Mouse (Mus musculus) heart, embryonic 13.5 days (tissue): ENCODE measurements around the gene Adgrl4. TPM values are rescaled to one million over a fixed set of nuclear protein-coding genes. Genes with fewer than 3 reads are reported as not detected.

ENCODE experiments used
- ATAC-seq: fragments of 200-750 bp; cut with Nextera tagmentation; 2 replicates; pipeline ENCODE4 v1.8.0; 2017; ENCODE audit warnings: moderate TSS enrichment; ENCODE audit not compliant: insufficient number of reproducible peaks, low FRiP score, low TSS enrichment; ENCODE audit errors: extremely low read depth
- H3K27ac ChIP-seq: fragments of 300-500 bp; sonication (generic); replicated peaks from 2 replicates; pipeline ENCODE4 v1.5.1; 2015; ENCODE audit warnings: moderate library complexity, mild to moderate bottlenecking, inconsistent platforms
- H3K27me3 ChIP-seq: fragments of 300-500 bp; sonication (generic); replicated peaks from 2 replicates; pipeline ENCODE4 v1.6.1; 2015; ENCODE audit warnings: mild to moderate bottlenecking, inconsistent platforms
- H3K36me3 ChIP-seq: fragments of 300-500 bp; sonication (generic); 2 replicates; pipeline ENCODE4 v1.6.1; 2015; ENCODE audit warnings: mild to moderate bottlenecking, inconsistent platforms
- H3K4me1 ChIP-seq: fragments of 300-500 bp; sonication (generic); 2 replicates; pipeline ENCODE4 v1.6.1; 2015; ENCODE audit warnings: inconsistent platforms
- H3K4me2 ChIP-seq: fragments of 300-500 bp; sonication (generic); 2 replicates; pipeline ENCODE4 v1.6.1; 2015; ENCODE audit warnings: inconsistent platforms, mild to moderate bottlenecking, moderate library complexity
- H3K4me3 ChIP-seq: fragments of 300-500 bp; sonication (generic); 2 replicates; pipeline ENCODE4 v1.5.1; 2015; ENCODE audit warnings: moderate library complexity, mild to moderate bottlenecking, inconsistent platforms
- H3K9ac ChIP-seq: fragments of 300-500 bp; sonication (generic); 2 replicates; pipeline ENCODE4 v1.6.1; 2015; ENCODE audit warnings: inconsistent platforms, mild to moderate bottlenecking, moderate library complexity
- H3K9me3 ChIP-seq: fragments of 300-500 bp; sonication (generic); 2 replicates; pipeline ENCODE4 v1.6.1; 2016; ENCODE audit warnings: inconsistent platforms
- WGBS: fragments of 180-500 bp; shearing (Covaris S2); methylation state at CpG from one replicate; pipeline ENCODE4 v1.1.7; 2015; ENCODE audit warnings: mixed read lengths; 5-methylcytosine and 5-hydroxymethylcytosine counted together
- polyA plus RNA-seq: library from polyadenylated mRNA; unstranded; fragments of >200 nt; fragmentation: Nextera tagmentation; extraction: Ambion mirVana; gene quantifications from 2 replicates; pipeline ENCODE4 v1.2.1, GENCODE M21; 2015

The Adgrl4 gene
- polyA plus RNA-seq, 1 experiment from 2014 or later, result 13.1 TPM

GRCm38 (mm10) chr3:151511184-151511583 is 73.5 kb downstream of the Adgrl4 start:
- no peaks in the 10 kb centered on the region for H3K36me3 ChIP-seq
- no peaks in the 10 kb centered on the region for H3K9me3 ChIP-seq
- no peak overlapping the region for H3K27ac ChIP-seq
- H3K27me3 ChIP-seq, result no peaks in the 10 kb centered on the region
- no peak for ATAC-seq
- no peak overlapping the region for H3K9ac ChIP-seq
- no peaks in the 10 kb centered on the region for H3K4me1 ChIP-seq
- WGBS, result 80% methylated on average over 5 of the region's 5 CpGs
- H3K4me2 ChIP-seq, result no peak overlapping the region
- no peak overlapping the region for H3K4me3 ChIP-seq

DNA sequence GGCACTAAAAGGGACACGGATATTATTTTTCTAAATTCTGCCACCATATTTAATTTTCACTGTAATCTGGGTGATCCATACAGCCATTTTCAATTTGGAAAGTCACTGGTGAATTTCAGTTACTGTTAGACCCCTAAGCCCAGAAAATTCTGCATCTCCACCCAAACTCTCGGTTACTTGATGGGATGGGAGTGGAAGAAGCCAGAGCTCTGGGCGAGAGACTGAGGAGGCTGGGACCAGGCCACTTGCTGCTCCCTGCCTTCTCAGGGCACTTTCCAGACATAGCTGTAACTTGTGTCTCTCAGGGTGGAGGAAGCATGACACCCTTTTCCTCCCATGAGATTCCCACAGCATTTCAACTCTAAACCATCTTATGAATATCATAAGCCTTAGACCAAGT is 109.5 kb downstream of the Adgrl4 start:
- no peaks in the 10 kb centered on the region for H3K36me3 ChIP-seq
- H3K4me3 ChIP-seq, result no peak overlapping the region
- no peak overlapping the region for H3K4me2 ChIP-seq
- H3K27me3 ChIP-seq, result no peaks in the 10 kb centered on the region
- no peak for ATAC-seq
- 75% methylated on average over 3 of the region's 3 CpGs for WGBS
- H3K9me3 ChIP-seq, result no peaks in the 10 kb centered on the region
- H3K27ac ChIP-seq, result no peak overlapping the region
- H3K9ac ChIP-seq, result no peak overlapping the region
- no peaks in the 10 kb centered on the region for H3K4me1 ChIP-seq

DNA sequence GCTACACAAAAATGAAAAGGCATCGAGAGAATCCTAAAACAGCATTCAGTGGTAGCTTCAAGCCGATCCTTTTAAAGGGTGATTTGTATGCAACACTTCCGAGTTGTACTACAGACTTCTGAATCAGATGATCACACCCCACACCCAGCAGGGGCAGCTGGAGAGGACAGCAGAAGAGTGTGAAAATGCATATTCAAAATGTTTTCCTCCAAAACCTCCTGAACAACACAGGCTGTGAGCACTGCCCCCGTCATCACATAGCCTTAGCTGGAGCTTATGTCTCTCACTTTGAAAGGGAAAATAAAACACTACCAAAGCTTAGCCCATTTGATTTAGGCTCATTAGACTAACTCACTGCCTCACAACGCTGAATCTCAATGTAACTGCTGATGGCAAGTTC is 113.3 kb downstream of the Adgrl4 start:
- 50% methylated on average over 5 of the region's 5 CpGs for WGBS
- Histone ChIP-seq H3K9ac (no peak overlapping the region), H3K4me1 (no peaks in the 10 kb centered on the region), H3K27ac (no peak overlapping the region), H3K36me3 (no peaks in the 10 kb centered on the region), H3K4me2 (no peak overlapping the region), H3K4me3 (no peak overlapping the region), H3K9me3 (no peaks in the 10 kb centered on the region), H3K27me3 (no peaks in the 10 kb centered on the region)
- ATAC-seq, result no peak

- no peaks in the 10 kb centered on the region for H3K4me1 ChIP-seq
- no peak overlapping the region for H3K4me3 ChIP-seq
- H3K36me3 ChIP-seq, result no peaks in the 10 kb centered on the region
- H3K27ac ChIP-seq, result no peak overlapping the region
- no peak overlapping the region for H3K4me2 ChIP-seq
- WGBS, result 74% methylated on average over 2 of the region's 2 CpGs
- no peak for ATAC-seq
- H3K27me3 ChIP-seq, result no peaks in the 10 kb centered on the region
- no peaks in the 10 kb centered on the region for H3K9me3 ChIP-seq
- H3K9ac ChIP-seq, result no peak overlapping the region
Measured at GRCm38 (mm10) chr3:151556635-151557034, 118.9 kb downstream of the Adgrl4 start.

- H3K9ac ChIP-seq, result no peak overlapping the region
- H3K4me3 ChIP-seq, result no peak overlapping the region
- no peak for ATAC-seq
- WGBS, result 41% methylated on average over 2 of the region's 2 CpGs
- H3K36me3 ChIP-seq, result no peaks in the 10 kb centered on the region
- no peaks in the 10 kb centered on the region for H3K27me3 ChIP-seq
- no peaks in the 10 kb centered on the region for H3K4me1 ChIP-seq
- H3K9me3 ChIP-seq, result no peaks in the 10 kb centered on the region
- no peak overlapping the region for H3K27ac ChIP-seq
- no peak overlapping the region for H3K4me2 ChIP-seq
Measured at GRCm38 (mm10) chr3:151557125-151557524, 119.4 kb downstream of the Adgrl4 start.

GRCm38 (mm10) chr3:151557607-151558006 is 119.9 kb downstream of the Adgrl4 start:
- Histone ChIP-seq H3K9ac (no peak overlapping the region), H3K36me3 (no peaks in the 10 kb centered on the region), H3K4me3 (no peak overlapping the region), H3K4me1 (no peaks in the 10 kb centered on the region), H3K27ac (no peak overlapping the region), H3K4me2 (no peak overlapping the region), H3K9me3 (no peaks in the 10 kb centered on the region), H3K27me3 (no peaks in the 10 kb centered on the region)
- 64% methylated on average over 5 of the region's 5 CpGs for WGBS
- no peak for ATAC-seq

DNA sequence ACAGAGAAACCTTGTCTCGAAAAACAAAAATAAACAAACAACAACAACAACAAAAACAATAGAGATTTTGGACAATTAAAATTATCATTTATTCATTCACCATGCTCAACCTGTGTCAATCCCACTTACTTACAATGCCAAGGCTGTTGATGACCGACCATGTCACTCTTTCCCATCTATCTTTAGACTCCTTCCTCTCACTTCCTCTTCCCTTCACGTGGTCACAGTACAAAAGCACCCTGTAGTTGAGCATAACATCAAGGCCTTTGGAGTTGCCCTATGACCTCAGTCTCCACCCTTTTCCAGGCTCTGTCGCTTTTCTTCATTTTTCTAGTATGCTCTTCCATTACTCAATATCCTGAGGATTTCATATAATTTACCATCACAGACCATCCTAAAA is 120.7 kb downstream of the Adgrl4 start:
- Histone ChIP-seq H3K27ac (no peak overlapping the region), H3K9me3 (no peaks in the 10 kb centered on the region), H3K36me3 (no peaks in the 10 kb centered on the region), H3K4me3 (no peak overlapping the region), H3K9ac (no peak overlapping the region), H3K4me1 (no peaks in the 10 kb centered on the region), H3K4me2 (no peak overlapping the region), H3K27me3 (no peaks in the 10 kb centered on the region)
- ATAC-seq, result no peak
- 68% methylated on average over 4 of the region's 4 CpGs for WGBS

DNA sequence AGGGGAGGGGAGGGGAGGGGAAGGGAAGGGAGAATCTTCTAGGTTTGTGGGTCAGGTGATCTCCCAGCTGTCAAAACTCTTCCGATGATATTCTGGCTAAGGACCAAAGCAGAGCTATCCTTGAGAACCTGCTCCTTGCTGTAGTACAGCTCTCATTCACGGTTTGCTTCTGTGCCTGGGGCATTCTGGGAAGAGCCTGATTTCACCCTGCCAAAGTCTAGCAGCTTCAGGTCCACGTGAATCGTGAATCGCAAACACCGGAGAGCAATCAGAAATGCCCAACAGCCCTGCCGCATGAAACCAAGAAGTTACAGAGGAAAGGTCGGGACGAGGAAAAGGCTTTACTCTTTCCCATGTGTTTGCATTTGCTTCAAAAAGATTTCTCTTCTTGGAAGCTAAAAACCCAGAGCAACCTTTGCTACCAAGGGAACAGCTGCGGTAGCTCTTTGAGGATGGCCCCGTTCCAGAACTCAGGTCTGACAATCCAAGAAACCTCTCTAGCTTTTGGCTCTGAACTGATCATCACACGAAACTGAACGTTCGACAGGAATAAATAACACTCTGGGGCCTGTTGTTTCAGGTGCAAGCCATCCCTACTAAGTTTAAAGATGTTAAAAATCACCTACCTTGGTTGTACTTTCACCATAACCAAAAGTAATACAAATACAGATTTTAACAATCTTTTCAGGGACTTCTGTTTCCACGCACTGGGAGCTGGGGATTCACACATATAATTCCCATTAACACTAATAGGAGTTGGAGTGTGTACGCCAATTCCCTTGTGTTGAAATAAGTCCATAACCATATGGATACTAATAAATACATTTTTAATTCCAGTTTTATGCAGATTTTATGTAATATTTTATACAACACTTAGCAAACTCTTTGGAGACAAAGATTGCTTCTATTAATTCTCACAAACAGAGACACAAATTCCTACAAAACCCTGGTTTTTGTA is 128.3 kb downstream of the Adgrl4 start:
- no peaks in the 10 kb centered on the region for H3K4me1 ChIP-seq
- no peak overlapping the region for H3K27ac ChIP-seq
- H3K27me3 ChIP-seq, result no peaks in the 10 kb centered on the region
- no peak overlapping the region for H3K9ac ChIP-seq
- no peak overlapping the region for H3K4me3 ChIP-seq
- H3K9me3 ChIP-seq, result no peaks in the 10 kb centered on the region
- no peaks in the 10 kb centered on the region for H3K36me3 ChIP-seq
- ATAC-seq, result no peak
- WGBS, result 71% methylated on average over 16 of the region's 16 CpGs
- H3K4me2 ChIP-seq, result no peak overlapping the region

DNA sequence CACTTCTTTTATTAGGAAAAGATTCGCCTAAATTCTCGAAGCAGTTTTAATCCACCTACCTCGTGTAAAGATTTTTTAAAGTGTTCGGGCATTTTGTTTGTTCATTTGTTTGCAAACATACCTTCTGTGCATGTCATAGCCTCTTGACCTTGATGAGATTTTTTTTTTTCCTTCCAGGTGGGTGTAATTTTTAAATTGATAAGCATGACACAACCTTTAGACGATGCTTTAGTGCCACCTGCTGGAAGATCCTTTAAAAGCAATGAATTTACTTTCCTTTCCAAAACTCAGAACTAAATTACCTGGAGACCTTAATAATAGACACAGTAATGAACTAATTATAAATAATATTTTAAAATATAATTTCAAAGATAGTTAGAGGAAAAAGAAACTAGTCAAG is 128.9 kb downstream of the Adgrl4 start:
- H3K4me3 ChIP-seq, result no peak overlapping the region
- no peaks in the 10 kb centered on the region for H3K9me3 ChIP-seq
- no peak overlapping the region for H3K9ac ChIP-seq
- no peaks in the 10 kb centered on the region for H3K27me3 ChIP-seq
- H3K36me3 ChIP-seq, result no peaks in the 10 kb centered on the region
- 57% methylated on average over 5 of the region's 5 CpGs for WGBS
- ATAC-seq, result no peak
- no peaks in the 10 kb centered on the region for H3K4me1 ChIP-seq
- no peak overlapping the region for H3K4me2 ChIP-seq
- no peak overlapping the region for H3K27ac ChIP-seq

DNA sequence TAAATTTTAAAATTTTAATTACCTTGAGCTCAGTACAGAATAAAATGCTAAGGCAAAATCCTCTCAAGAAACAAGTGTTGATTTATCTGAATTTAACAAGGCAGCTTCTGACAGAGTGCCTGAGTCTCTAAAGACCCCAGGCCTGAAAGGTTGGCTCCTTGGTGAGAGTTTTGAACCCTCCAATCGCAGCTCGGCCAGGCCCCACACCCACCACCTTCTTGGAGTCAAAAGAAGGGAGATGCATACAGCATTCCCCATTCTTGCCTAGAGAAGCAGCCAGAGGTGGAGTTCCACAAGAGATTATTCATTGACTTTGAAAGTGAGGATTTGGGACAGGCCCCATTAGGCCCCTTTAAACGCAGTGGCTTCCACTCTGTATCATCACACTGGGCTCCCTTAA is 129.9 kb downstream of the Adgrl4 start:
- Histone ChIP-seq H3K27me3 (no peaks in the 10 kb centered on the region), H3K4me3 (no peak overlapping the region), H3K9ac (no peak overlapping the region), H3K4me2 (no peak overlapping the region), H3K36me3 (no peaks in the 10 kb centered on the region), H3K27ac (no peak overlapping the region), H3K4me1 (no peaks in the 10 kb centered on the region), H3K9me3 (no peaks in the 10 kb centered on the region)
- 25% methylated on average over 3 of the region's 3 CpGs for WGBS
- ATAC-seq, result no peak

DNA sequence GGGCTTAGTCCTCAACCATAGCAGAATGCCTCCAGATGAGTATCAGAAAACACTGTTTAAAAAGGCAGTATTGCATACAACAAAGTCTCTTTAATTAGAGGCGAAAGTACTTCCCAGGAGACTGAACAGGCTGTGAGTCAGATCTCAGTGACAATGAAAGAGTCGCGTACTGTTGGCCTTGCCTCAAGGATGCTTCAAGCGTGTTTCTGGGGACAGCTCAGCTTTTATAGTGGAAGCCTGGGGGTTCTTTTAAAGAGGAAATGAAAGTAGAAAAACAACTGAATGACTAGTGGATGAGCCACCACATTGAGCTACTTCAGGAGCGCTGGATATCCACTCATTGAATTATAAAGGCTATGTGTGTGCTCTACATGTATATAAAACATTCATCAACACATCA is 134.4 kb downstream of the Adgrl4 start:
- 82% methylated on average over 5 of the region's 5 CpGs for WGBS

GRCm38 (mm10) chr3:151575292-151575691 is 137.6 kb downstream of the Adgrl4 start:
- no peak overlapping the region for H3K4me3 ChIP-seq
- ATAC-seq, result no peak
- 76% methylated on average over 7 of the region's 7 CpGs for WGBS
- no peak overlapping the region for H3K27ac ChIP-seq
- no peak overlapping the region for H3K4me2 ChIP-seq
- H3K9me3 ChIP-seq, result no peaks in the 10 kb centered on the region
- no peaks in the 10 kb centered on the region for H3K27me3 ChIP-seq
- H3K36me3 ChIP-seq, result no peaks in the 10 kb centered on the region
- no peaks in the 10 kb centered on the region for H3K4me1 ChIP-seq
- H3K9ac ChIP-seq, result no peak overlapping the region

More for the DNA sequence above, 134.4 kb downstream of the Adgrl4 start:
- no peak overlapping the region for H3K4me3 ChIP-seq
- H3K27ac ChIP-seq, result no peak overlapping the region
- no peaks in the 10 kb centered on the region for H3K4me1 ChIP-seq
- H3K4me2 ChIP-seq, result no peak overlapping the region
- no peak for ATAC-seq
- no peak overlapping the region for H3K9ac ChIP-seq
- no peaks in the 10 kb centered on the region for H3K9me3 ChIP-seq
- no peaks in the 10 kb centered on the region for H3K27me3 ChIP-seq
- no peaks in the 10 kb centered on the region for H3K36me3 ChIP-seq
